Mouse (Mus musculus) brain, embryonic 14.5 days (tissue): ENCODE measurements around the gene Ostm1. TPM values are rescaled to one million over a fixed set of nuclear protein-coding genes. Genes with fewer than 3 reads are reported as not detected.
A peak's percentile ranks its signal among the peaks of the same experiment; 100 is the strongest.

Source experiments
- DNase-seq: peaks from one replicate; pipeline ENCODE4 v3.0.0-alpha.2; 2011; ENCODE audit warnings: low read depth
- CTCF ChIP-seq: fragments of 200-500 bp; IDR thresholded peaks from 2 replicates; pipeline ENCODE4 v1.5.1; 2012; ENCODE audit warnings: inconsistent platforms, mild to moderate bottlenecking, moderate library complexity, borderline replicate concordance; ENCODE audit not compliant: insufficient read depth, insufficient read length; ENCODE audit errors: extremely low read depth
- POLR2A ChIP-seq: fragments of 200-500 bp; IDR thresholded peaks from 2 replicates; pipeline ENCODE4 v1.6.1; 2012; ENCODE audit warnings: mild to moderate bottlenecking, inconsistent platforms, borderline replicate concordance; ENCODE audit not compliant: poor library complexity, insufficient read depth, insufficient read length, severe bottlenecking; ENCODE audit errors: extremely low read depth
- polyA plus RNA-seq: library from polyadenylated mRNA; depleted of rRNA; stranded (reverse); fragments of >200 nt; gene quantifications from 2 replicates; pipeline ENCODE4 v1.2.3, GENCODE M21; 2012

Ostm1 gene
- polyA plus RNA-seq, 1 experiment, result 29.2 TPM

DNA sequence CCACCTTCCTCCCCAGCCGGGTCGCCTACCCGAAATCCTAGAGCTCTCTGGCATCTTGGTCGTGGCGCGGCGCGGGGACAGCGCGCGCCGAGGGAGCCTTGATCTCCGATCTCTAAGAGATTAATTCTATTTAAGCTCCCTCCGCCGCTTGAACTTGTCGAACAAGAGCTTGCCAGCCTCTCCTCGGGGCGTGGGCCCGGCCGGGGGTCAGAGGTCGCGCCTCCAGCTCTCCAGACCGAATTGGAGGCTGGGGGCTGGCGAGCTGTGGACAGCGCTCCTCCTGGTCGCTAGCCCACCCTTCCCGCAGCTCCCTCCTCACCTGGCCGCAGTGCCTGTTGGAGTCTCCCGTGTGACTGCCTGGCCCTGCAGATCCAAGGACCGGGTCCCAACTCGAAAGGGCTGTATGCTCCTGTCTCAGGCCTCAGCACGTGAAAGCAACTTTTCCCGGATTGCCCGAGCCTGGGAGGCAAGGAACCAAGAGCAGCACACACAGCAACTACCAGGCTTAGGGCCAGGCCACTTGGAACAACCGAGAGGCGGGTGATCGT is 888 bp downstream of the Ostm1 start:
- TF ChIP-seq CTCF (no peak), POLR2A (no peak)
- no peak for DNase-seq

DNA sequence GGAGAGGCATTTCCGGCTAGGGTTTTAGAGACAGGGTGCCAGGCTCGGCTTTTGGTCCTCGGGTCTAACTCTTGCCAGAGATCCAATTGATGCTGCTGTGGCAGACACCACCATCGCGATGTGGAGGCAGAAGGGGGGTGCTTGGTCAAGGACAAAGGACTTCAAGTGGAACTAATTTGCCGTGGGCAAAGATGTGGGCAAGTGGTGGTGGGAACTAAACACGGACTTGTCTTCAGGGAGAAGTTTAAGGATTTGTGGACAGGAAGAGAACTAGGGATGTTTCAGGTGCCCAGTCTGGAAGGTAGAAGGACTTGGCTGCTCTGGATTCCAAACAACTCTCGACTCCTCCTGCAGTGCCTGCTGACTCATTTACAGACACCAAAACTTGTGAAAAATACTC is 1.5 kb downstream of the Ostm1 start:
- DNase-seq, result no peak
- TF ChIP-seq POLR2A, result no peak
- no peak for TF ChIP-seq CTCF

DNA sequence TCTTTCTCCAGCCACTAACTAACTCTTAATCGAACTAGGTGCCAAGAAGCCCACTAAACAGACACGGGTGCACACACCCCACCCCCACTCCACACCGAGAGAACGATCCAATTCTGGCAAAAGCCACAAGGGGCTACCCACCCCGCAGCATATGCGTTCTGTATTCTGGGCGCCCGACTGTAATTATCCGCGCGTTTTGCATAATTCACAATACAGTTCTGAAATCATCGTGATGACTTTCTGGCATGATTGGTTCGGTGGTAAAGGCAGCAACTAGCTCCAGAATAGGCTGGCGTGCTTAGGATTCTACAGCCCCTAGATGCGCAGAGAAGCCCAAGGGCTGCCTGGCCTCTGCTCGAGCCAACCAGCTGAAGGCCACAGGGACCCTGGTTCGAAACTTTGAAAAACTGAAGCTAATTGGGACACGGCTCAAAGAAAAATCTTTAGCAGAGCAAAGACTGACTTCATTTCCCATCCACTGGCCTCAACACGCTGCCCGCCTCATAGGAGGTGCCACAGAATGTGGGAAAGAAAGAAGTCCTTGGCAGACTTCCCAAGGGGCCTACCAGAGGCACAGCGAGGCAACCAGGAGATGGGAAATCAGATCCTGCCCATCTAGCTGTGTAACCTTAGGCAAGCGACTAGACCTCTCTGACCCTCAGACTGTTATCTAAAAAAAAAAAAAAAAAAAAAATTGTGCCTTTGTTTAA is 2.1 kb downstream of the Ostm1 start:
- peak; percentile 88 for DNase-seq

DNA sequence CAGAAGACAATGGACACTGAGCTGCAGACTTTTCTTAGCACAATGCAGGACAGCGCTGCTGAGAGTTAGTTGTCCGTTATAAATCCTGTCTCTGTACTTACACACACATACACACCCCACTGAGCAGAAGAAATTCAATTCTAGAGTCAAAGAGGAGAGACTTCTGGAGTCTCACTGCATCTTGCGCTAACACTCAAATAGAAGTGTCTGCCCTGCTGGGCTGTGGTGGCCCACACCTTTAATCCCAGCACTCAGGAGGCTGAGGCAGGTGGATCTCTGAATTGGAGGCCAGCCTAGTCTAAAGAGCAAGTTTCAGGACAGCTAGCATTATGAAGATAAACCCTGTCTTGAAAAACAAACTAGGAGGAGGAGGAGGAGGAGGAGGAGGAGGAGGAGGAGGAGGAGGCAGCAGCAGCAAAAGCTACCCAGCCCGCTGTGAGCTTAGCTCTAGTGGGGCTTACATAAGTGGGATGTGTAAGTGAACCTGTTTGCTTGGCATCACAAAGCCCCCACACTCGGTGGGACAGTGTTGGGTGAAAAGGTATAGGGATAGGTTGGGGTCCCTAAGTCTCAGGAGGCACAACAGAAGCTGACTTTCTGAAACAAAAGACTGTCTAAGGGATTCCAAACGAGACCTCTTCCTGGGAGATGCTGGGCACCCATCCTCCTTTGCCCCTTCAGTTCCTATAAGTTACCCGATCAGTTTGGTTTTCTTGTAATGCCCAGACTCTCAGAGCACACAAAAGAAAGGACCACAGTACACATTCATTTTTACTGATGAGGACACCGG is 4.5 kb downstream of the Ostm1 start:
- DNase-seq, result no peak
- TF ChIP-seq POLR2A, result no peak
- no peak for TF ChIP-seq CTCF

More for the DNA sequence above, 2.1 kb downstream of the Ostm1 start:
- TF ChIP-seq CTCF (peak; percentile 6; the same call in 1 of the 2 replicates), POLR2A (no peak)

DNA sequence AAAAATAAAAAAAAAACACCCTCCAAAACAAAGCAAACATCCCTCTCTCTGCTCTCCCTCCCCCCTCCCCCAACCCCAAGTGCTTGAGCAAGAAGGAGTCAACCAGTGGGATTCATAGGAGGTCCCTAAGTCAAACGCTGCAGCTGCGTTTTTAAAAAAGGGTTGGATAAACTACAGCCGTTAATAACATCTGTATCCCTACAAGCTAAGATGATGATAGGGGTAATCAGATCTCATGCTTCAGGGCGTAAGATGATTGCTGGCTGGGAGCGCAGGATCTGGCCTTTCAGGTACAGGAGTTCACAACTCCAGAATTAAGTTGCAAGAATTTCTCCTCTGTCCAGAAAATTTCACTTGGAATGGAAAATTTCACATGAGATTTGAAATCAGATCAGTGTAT is 5.9 kb downstream of the Ostm1 start:
- no peak for TF ChIP-seq POLR2A
- TF ChIP-seq CTCF, result no peak

DNA sequence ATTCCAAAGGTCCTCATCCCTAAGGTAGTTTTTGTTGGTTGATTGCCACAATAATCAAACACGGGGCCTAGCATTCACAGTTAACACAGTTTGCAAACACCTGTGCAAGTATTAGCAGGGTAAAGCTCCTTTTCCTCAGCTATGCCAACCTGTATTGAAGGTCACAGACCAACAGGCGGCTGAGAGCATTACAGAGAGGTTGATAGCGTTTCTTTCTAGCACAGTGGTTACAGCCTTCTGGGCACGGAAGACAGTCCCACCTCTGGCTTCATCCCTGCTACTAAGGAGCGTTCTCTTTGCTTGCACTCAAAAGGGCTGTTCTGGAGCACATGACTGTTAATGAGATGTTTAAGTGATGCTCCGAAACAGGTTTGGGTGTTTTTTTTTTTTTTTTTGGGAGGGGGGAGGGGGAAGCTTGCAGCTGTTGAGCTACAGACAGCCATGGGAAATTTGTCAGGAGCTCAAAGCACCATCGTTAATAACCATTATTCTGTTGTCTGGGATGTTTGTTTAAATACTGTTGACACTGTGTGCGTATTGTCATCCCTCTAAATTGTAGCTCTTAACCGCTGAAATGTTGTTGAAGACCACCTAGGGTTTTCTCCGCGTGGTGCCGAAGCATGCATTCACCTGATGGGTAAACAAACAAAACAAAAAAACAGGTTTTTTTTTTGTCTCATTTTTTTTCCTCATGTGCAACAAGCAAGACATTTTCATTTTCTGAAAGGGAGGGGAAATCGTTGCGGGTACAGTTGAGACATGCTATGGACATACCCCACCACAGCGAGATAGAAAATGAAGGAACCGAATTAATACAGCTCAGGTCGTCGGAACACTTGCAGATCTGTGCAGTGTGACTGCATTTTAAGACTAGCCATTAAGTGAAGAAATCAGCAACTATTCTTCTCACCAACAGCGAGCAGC is 6.9 kb downstream of the Ostm1 start:
- DNase-seq, result peak; percentile 65
- TF ChIP-seq POLR2A (no peak), CTCF (no peak)

More for the DNA sequence above, 5.9 kb downstream of the Ostm1 start:
- DNase-seq, result peak; percentile 23

DNA sequence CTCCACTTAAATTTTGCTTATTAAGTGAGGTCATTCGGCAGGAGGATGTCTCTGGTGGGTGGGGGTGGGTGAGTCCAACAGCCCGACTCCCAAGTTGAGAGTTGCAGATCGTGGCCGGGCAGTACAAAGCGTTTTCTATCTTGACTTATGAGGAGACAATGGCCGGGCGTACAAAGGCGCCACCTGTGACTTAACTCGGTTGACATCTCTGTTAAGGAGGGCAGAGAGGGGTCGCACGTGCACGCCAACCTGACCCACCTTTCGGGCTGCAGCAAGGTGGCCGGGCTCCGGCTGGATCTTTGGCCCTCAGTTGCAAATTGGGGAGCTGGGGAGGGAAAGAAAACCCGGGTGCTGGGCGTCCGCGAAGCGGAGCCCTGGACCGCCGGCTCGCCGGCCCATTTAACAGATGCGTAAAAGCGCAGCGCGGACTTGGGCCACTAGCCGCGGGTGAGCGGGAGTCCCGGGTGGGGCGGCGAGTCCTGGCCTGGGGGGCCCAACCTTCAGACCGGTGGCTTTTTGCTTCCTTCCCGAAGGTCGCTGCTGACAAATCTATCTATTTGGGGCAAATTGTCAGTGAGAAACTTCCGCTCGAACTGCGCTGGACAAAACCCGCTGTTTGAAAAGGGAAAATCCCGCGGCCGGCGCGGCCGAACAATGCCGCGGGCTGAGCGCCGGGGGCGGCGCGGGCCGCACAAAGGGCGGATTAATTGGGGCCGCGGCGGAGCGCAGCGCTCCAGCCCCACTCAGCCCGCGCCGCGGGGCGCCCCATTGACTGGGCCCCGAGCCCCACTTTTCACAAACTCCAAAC is 7.8 kb downstream of the Ostm1 start:
- peak; percentile 85 for DNase-seq
- TF ChIP-seq POLR2A (no peak), CTCF (no peak)

DNA sequence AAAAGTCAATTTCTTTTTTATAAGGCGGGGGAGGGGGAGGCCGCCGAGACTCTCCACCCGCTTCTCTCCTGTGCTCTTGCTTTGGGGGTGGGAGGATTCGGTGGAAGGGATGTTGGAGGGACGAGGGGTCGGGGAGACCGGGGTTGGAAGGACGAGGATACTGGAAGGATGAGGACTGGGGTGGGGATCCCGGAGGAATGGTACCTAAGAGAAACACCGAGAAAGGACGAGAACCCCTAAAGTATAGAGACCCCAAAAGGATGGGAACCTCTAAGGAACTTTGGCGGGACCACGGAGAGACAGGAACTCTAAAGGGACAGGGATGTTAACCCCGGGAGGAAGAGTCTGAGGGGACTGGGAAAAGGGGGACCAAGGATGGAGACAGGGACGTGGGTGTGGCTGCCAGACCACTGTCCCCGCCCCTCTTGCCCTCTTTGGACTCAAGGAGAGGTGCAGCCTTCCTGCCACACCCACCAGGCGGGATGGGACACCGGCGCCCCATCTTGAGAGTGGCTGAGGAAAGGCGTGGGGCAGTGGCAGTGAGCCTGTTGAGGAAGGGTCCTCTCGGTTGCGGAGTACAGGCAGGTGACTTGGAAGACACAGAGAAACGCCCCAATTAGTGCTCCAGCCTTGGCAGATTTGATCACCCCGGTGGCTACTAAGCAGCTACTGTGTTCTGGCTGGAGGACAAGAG is 8.5 kb downstream of the Ostm1 start:
- peak; percentile 66 for DNase-seq
- TF ChIP-seq POLR2A (no peak), CTCF (no peak)

DNA sequence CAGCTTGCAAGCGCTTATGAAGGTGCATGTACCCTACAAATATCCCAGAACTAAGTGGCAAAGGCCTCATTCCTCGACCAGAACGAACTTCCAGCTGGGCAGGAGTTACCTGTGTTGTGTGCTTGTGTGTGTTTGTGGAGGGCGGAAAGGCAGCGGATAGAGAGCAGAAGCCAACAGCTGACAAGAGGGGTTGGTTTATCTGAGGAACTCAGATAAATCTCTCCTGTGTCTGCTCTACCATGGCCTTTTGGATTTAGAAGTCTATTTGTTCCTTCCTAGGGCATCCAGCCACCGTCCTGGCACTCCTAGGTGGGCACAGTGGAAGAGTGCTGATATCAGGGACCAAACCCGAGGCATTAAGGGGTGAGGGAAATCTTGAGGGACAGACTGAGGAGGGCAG is 9.6 kb downstream of the Ostm1 start:
- no peak for DNase-seq
- no peak for TF ChIP-seq CTCF
- no peak for TF ChIP-seq POLR2A
